Mouse (Mus musculus): ENCODE measurements around the gene Zfp386.

GRCm38 (mm10) chr12:116094765-116095555 is 47.4 kb downstream of the Zfp386 start:
- TF ChIP-seq CTCF (IDR thresholded peaks at IDR 0.05; ENCODE audit: low read depth, low read length) (no peak), POLR2A (IDR thresholded peaks at IDR 0.05; ENCODE audit: extremely low read depth, insufficient read depth, low read length) (no peak)

Data from liver, adult 2 months (tissue).